Mouse (Mus musculus): Measurements from ENCODE around the gene Usp42. TPM values are rescaled to one million over a fixed set of nuclear protein-coding genes. Genes with fewer than 3 reads are reported as not detected.

The Usp42 gene
- polyA plus RNA-seq, 1 experiment: 7.2 TPM

DNA sequence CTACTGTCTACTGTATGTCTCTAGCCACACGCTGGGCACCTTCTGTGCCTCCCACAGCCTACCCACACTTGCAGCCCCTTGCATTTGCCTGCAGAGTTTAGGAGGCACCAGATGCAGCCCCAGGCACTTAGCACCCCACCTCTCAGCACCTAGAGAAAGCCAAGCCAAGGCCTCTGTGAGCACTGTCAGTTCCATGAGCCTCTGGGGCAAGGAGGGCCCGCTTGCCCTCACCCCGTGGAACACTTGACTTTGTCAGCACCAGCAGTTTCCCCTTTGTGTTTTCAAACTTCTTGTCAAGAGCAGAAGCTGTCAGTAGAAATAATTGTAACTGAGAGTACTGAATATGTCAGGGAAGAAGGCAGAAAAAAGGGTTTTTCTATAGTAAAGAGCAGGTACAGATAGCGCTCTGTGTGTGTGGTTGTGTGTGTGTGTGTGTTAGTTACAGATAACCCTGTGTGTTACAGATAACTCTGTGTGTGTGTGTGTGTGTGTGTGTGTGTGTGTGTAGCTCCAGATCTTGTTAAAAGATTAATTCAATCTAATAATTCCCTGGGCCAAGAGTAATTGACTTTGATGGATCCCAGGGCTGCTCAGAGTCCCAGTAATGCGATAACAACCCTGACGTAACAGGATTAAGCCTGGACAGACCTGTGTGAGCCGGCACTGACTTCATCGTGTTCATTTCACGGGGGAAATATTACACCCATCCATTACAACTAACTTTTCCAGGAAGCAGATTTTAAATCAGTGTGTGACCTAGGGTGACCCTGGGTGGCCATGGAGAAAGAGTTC is 25.9 kb downstream of the Usp42 start:
- H3K4me3 ChIP-seq (ENCODE audit: extremely low read depth, insufficient read depth, insufficient read length): no peak overlapping the region
- TF ChIP-seq CTCF (IDR thresholded peaks at IDR 0.05; ENCODE audit: extremely low read depth, insufficient read depth, insufficient read length, insufficient replicate concordance) (no peak), POLR2A (IDR thresholded peaks at IDR 0.05; ENCODE audit: low read depth, low read length) (no peak)
- no peak overlapping the region for H3K27ac ChIP-seq (ENCODE audit: insufficient read depth, low read length)
- no peak for DNase-seq (ENCODE audit: low read depth in 1 of 2, low spot score in 2 of 2)
- no peaks in the 10 kb centered on the region for H3K27me3 ChIP-seq (ENCODE audit: control insufficient read depth, insufficient read depth, low read length)
- H3K36me3 ChIP-seq (ENCODE audit: control insufficient read depth, insufficient read depth, low read length): peaks cover 13% of the 10 kb centered on the region
- WGBS: 78% methylated on average over 9 of the region's 9 CpGs
- no peaks in the 10 kb centered on the region for H3K4me1 ChIP-seq (ENCODE audit: control insufficient read depth, insufficient read depth, insufficient read length)

GRCm38 (mm10) chr5:143705659-143705982 is 26.5 kb downstream of the Usp42 start:
- no peaks in the 10 kb centered on the region for H3K27me3 ChIP-seq (ENCODE audit: control insufficient read depth, insufficient read depth, low read length)
- H3K4me3 ChIP-seq (ENCODE audit: extremely low read depth, insufficient read depth, insufficient read length): no peak overlapping the region
- no peaks in the 10 kb centered on the region for H3K4me1 ChIP-seq (ENCODE audit: control insufficient read depth, insufficient read depth, insufficient read length)
- H3K36me3 ChIP-seq (ENCODE audit: control insufficient read depth, insufficient read depth, low read length): peaks cover 11% of the 10 kb centered on the region
- 71% methylated on average over 1 of the region's 1 CpGs for WGBS
- DNase-seq (ENCODE audit: low read depth in 1 of 2, low spot score in 2 of 2): no peak
- no peak overlapping the region for H3K27ac ChIP-seq (ENCODE audit: insufficient read depth, low read length)
- TF ChIP-seq CTCF (IDR thresholded peaks at IDR 0.05; ENCODE audit: extremely low read depth, insufficient read depth, insufficient read length, insufficient replicate concordance): no peak
- TF ChIP-seq POLR2A (IDR thresholded peaks at IDR 0.05; ENCODE audit: low read depth, low read length): no peak

DNA sequence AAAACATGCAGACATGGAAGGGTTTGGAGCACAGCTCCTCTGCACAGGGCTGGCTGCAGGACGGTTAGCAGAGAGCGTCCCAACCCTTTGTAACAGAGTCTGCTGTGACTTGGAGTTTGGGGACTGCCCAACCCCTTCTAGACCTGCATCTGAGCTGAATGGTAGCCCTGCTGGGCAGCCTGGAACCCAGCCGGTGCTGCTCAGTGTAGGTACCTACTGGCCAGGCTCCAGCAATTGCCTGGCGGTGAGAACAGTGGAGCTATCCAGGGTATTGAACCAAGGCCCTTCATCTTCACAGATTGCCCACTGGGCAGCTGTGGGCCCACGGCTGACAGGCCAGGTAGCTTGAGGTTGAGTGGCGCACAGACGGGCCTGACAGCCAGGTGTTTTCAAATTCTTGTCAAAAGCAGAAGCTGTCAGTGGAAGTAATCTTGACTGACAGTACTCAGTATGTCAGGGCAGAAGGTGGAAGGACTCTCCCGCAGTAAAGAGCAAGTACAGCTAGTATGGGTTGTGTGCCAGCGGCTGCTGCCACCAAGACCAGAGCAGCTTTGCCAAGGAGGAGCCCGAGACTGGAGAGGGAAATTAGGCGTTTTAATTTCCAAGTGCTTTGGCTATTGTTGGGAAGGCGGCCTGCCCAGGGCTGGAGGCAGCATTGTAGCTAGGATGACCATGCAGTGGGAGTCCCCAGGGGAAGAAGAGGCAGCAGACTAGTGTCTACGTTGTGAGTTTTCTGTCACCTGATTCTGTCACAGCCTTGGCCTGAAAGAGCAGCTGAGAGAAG is 27.0 kb downstream of the Usp42 start:
- TF ChIP-seq CTCF (IDR thresholded peaks at IDR 0.05; ENCODE audit: extremely low read depth, insufficient read depth, insufficient read length, insufficient replicate concordance) (no peak), POLR2A (IDR thresholded peaks at IDR 0.05; ENCODE audit: low read depth, low read length) (no peak)
- no peaks in the 10 kb centered on the region for H3K4me1 ChIP-seq (ENCODE audit: control insufficient read depth, insufficient read depth, insufficient read length)
- no peak overlapping the region for H3K27ac ChIP-seq (ENCODE audit: insufficient read depth, low read length)
- no peak overlapping the region for H3K4me3 ChIP-seq (ENCODE audit: extremely low read depth, insufficient read depth, insufficient read length)
- no peak for DNase-seq (ENCODE audit: low read depth in 1 of 2, low spot score in 2 of 2)
- H3K36me3 ChIP-seq (ENCODE audit: control insufficient read depth, insufficient read depth, low read length): peaks cover 11% of the 10 kb centered on the region
- WGBS: 88% methylated on average over 13 of the region's 13 CpGs
- H3K27me3 ChIP-seq (ENCODE audit: control insufficient read depth, insufficient read depth, low read length): no peaks in the 10 kb centered on the region

DNA sequence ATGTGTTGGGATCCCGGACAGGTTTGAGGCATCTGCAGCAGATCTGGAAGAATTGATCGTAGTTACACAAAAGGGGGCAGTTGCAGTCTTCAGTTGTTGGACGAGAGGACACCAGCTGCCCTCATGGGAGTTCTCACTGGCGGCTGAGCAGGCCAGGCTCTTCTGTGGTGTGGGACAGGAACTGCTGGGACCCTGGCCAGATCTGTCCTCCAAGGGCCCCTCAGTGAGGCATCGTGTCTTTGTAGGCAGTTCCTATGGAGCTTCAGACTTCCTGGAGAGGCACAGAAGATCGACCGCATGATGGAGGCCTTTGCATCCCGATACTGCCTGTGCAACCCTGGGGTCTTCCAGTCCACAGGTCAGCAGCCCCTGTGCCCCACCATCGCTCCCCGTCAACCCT is 31.0 kb downstream of the Usp42 start:
- Histone ChIP-seq H3K27me3 (ENCODE audit: control insufficient read depth, insufficient read depth, low read length) (no peaks in the 10 kb centered on the region), H3K4me1 (ENCODE audit: control insufficient read depth, insufficient read depth, insufficient read length) (no peaks in the 10 kb centered on the region), H3K4me3 (ENCODE audit: extremely low read depth, insufficient read depth, insufficient read length) (no peak overlapping the region), H3K36me3 (ENCODE audit: control insufficient read depth, insufficient read depth, low read length) (peaks cover 5% of the 10 kb centered on the region; the same call in 1 of the 2 replicates), H3K27ac (ENCODE audit: insufficient read depth, low read length) (no peak overlapping the region)
- WGBS: 94% methylated on average over 10 of the region's 10 CpGs
- DNase-seq (ENCODE audit: low read depth in 1 of 2, low spot score in 2 of 2): no peak
- TF ChIP-seq CTCF (IDR thresholded peaks at IDR 0.05; ENCODE audit: extremely low read depth, insufficient read depth, insufficient read length, insufficient replicate concordance) (no peak), POLR2A (IDR thresholded peaks at IDR 0.05; ENCODE audit: low read depth, low read length) (no peak)

GRCm38 (mm10) chr5:143700247-143700646 is 31.8 kb downstream of the Usp42 start:
- no peak for DNase-seq (ENCODE audit: low read depth in 1 of 2, low spot score in 2 of 2)
- Histone ChIP-seq H3K4me3 (ENCODE audit: extremely low read depth, insufficient read depth, insufficient read length) (no peak overlapping the region), H3K27ac (ENCODE audit: insufficient read depth, low read length) (no peak overlapping the region), H3K36me3 (ENCODE audit: control insufficient read depth, insufficient read depth, low read length) (peaks cover 5% of the 10 kb centered on the region; the same call in 1 of the 2 replicates), H3K27me3 (ENCODE audit: control insufficient read depth, insufficient read depth, low read length) (no peaks in the 10 kb centered on the region), H3K4me1 (ENCODE audit: control insufficient read depth, insufficient read depth, insufficient read length) (no peaks in the 10 kb centered on the region)
- WGBS: 81% methylated on average over 5 of the region's 5 CpGs
- TF ChIP-seq POLR2A (IDR thresholded peaks at IDR 0.05; ENCODE audit: low read depth, low read length): no peak
- no peak for TF ChIP-seq CTCF (IDR thresholded peaks at IDR 0.05; ENCODE audit: extremely low read depth, insufficient read depth, insufficient read length, insufficient replicate concordance)

GRCm38 (mm10) chr5:143698454-143698853 is 33.6 kb downstream of the Usp42 start:
- Histone ChIP-seq H3K27me3 (ENCODE audit: control insufficient read depth, insufficient read depth, low read length) (no peaks in the 10 kb centered on the region), H3K4me3 (ENCODE audit: extremely low read depth, insufficient read depth, insufficient read length) (no peak overlapping the region), H3K36me3 (ENCODE audit: control insufficient read depth, insufficient read depth, low read length) (peaks cover 5% of the 10 kb centered on the region; the same call in 1 of the 2 replicates), H3K4me1 (ENCODE audit: control insufficient read depth, insufficient read depth, insufficient read length) (no peaks in the 10 kb centered on the region), H3K27ac (ENCODE audit: insufficient read depth, low read length) (no peak overlapping the region)
- 53% methylated on average over 4 of the region's 4 CpGs for WGBS
- TF ChIP-seq POLR2A (IDR thresholded peaks at IDR 0.05; ENCODE audit: low read depth, low read length) (no peak), CTCF (IDR thresholded peaks at IDR 0.05; ENCODE audit: extremely low read depth, insufficient read depth, insufficient read length, insufficient replicate concordance) (no peak)
- no peak for DNase-seq (ENCODE audit: low read depth in 1 of 2, low spot score in 2 of 2)

Data from spleen, adult 2 months (tissue).